Mouse (Mus musculus) stomach, postnatal 0 days (tissue): Measurements from ENCODE around the gene Glp2r.

Experiments used
- CTCF ChIP-seq: IDR thresholded peaks from 2 replicates; pipeline ENCODE4 v1.5.1; 2016; ENCODE audit warnings: antibody characterized with exemption, low read depth, mild to moderate bottlenecking, moderate library complexity
- EP300 ChIP-seq: optimal IDR thresholded peaks from 2 replicates; pipeline ENCODE3; 2016; ENCODE audit warnings: antibody characterized with exemption

DNA sequence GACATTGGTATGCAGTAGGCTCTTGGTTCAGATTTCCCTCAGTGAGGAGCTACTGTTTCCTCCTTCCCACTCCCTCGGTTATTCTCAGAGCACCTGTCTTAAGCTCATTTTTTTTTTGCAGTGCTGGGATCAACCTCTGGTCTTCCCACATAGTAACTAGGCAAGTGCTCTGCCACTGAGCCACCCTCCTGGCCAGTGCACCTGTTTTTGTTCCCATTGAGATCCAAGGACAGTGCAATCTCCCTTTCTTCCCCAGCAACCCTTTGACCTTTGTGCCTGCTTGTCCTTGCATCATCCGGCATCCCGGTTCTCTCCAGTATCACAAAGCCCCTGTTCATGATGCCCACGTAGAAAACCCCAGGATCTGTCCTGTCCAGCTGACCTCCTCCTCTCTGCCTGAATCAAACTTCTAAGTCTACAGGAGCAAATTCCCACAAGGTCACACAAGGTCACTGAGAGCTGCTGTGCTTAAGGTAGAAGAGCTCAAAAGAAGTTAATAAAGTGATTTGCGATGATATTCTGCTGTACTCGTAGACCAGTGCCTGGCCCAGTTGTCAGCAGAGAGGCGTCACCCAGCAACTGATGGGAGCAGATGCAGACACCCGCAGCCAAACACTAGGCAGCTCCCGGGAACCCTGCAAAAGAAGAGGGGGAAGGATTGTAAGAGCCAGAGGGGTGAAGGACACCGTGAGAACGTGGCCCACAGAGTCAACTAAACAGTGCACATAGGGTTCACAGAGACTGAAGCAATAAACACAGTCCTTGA, 36.1 kb upstream of the Glp2r start:
- TF ChIP-seq CTCF, result no peak
- TF ChIP-seq EP300, result no peak
